Mouse (Mus musculus) midbrain, postnatal 0 days (tissue): Measurements from ENCODE around the gene Baz2a. TPM values are rescaled to one million over a fixed set of nuclear protein-coding genes. Genes with fewer than 3 reads are reported as not detected.
"Not testable (repeated sequence)": the region's sequence is repeated elsewhere in the genome, so short reads cannot be mapped to it uniquely, and the experiment has no call there.

ENCODE experiments used
- ATAC-seq: fragments of 200-750 bp; cut with Nextera tagmentation; 2 replicates; pipeline ENCODE4 v1.8.0; 2017; ENCODE audit warnings: moderate number of reproducible peaks, mild to moderate bottlenecking, moderate TSS enrichment, moderate library complexity; ENCODE audit not compliant: low FRiP score
- DNase-seq: peaks from one replicate; pipeline ENCODE4 v3.0.0-alpha.2; 2015; ENCODE audit warnings: low spot score
- H3K27ac ChIP-seq: fragments of 300-500 bp; sonication (generic); 2 replicates; pipeline ENCODE4 v1.5.1; 2014; ENCODE audit warnings: low read depth, mild to moderate bottlenecking, low read length, mixed read lengths
- H3K27me3 ChIP-seq: fragments of 300-500 bp; sonication (generic); 2 replicates; pipeline ENCODE4 v1.6.1; 2014; ENCODE audit warnings: low read length, control low read depth, mixed read lengths; ENCODE audit not compliant: insufficient read depth
- H3K36me3 ChIP-seq: fragments of 300-500 bp; sonication (generic); 2 replicates; pipeline ENCODE4 v1.6.1; 2014; ENCODE audit warnings: low read length, control low read depth, mixed read lengths; ENCODE audit not compliant: insufficient read depth
- H3K4me1 ChIP-seq: fragments of 300-500 bp; sonication (generic); 2 replicates; pipeline ENCODE4 v1.6.1; 2014; ENCODE audit warnings: mild to moderate bottlenecking, control low read depth, antibody characterized with exemption, low read length, mixed read lengths; ENCODE audit not compliant: insufficient read depth
- H3K4me2 ChIP-seq: fragments of 300-500 bp; sonication (generic); 2 replicates; pipeline ENCODE4 v1.6.1; 2014; ENCODE audit warnings: low read depth, mild to moderate bottlenecking, low read length, mixed read lengths; ENCODE audit not compliant: poor library complexity, severe bottlenecking
- H3K4me3 ChIP-seq: fragments of 300-500 bp; sonication (generic); 2 replicates; pipeline ENCODE4 v1.5.1; 2014; ENCODE audit warnings: low read depth, mild to moderate bottlenecking, low read length, moderate library complexity
- H3K9ac ChIP-seq: fragments of 300-500 bp; sonication (generic); replicated peaks from 2 replicates; pipeline ENCODE4 v1.6.1; 2014; ENCODE audit warnings: mild to moderate bottlenecking, low read length, moderate library complexity, mixed read lengths; ENCODE audit not compliant: poor library complexity, severe bottlenecking
- H3K9me3 ChIP-seq: fragments of 300-500 bp; sonication (generic); 2 replicates; pipeline ENCODE4 v1.6.1; 2016; ENCODE audit warnings: low read length, control low read depth
- CTCF ChIP-seq: IDR thresholded peaks from 2 replicates; pipeline ENCODE4 v1.5.1; 2016; ENCODE audit warnings: antibody characterized with exemption, mild to moderate bottlenecking
- WGBS: fragments of 180-500 bp; shearing (Covaris S2); extraction: QIAGEN DNeasy Blood & Tissue Kit; methylation state at CpG from one replicate; pipeline ENCODE4 v1.1.7; 2014; 5-methylcytosine and 5-hydroxymethylcytosine counted together
- polyA plus RNA-seq: library from polyadenylated mRNA; unstranded; fragments of >200 nt; fragmentation: Nextera tagmentation; extraction: Ambion mirVana; gene quantifications from 2 replicates; pipeline ENCODE4 v1.2.1, GENCODE M21; 2015
- total RNA-seq: library from RNA; depleted of rRNA; stranded (reverse); fragments of >200 nt; gene quantifications from 2 replicates; pipeline ENCODE4 v1.2.3, GENCODE M21; 2014

The Baz2a gene
- total and polyA plus RNA-seq, 2 experiments from 2014 or later: 9.3 to 14.0 TPM

DNA sequence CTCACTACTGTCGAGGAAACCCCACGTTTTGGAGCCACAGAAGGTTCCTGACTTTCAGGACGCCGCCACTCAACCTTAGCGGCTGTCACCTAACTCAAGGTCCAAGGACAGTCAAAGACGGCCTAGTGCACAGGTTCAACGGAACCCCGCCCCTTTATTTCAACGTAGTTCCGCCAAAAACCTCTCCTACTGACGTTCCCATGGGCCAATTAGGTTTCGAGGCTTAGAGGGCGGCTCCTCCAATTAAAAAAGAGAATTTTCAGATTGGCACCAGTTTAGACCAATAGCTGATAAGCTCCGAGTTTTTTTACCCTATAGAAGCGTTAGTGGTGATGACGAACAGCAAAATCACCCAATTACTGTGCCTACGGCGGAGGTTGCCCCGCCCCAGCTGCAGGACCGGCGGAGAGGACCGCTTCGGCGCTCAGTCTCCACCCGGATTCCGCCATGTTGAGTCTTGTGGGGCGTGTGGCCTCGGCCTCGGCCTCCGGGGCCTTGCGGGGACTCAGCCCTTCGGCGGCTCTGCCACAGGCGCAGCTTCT is 8.4 kb upstream of the Baz2a start, which contains the start of gene Atp5b:
TSS of gene Atp5b (plus strand) at position 394 of the 542 bp plus-strand sequence.
- H3K4me3 ChIP-seq: peak within 1 kb of the TSS; percentile 93
- peak; percentile 98 for ATAC-seq
- H3K36me3 ChIP-seq: peaks cover 23% of the 10 kb centered on the region
- TF ChIP-seq CTCF: no peak
- peak; percentile 100 for DNase-seq
- H3K9me3 ChIP-seq: no peaks in the 10 kb centered on the region
- under 1% methylated on average over 31 of the region's 34 CpGs for WGBS
- peaks cover 10% of the 10 kb centered on the region; the same call in 1 of the 2 replicates for H3K4me1 ChIP-seq
- no peaks in the 10 kb centered on the region for H3K27me3 ChIP-seq
- H3K9ac ChIP-seq: peak within 1 kb of the TSS; percentile 98
- peak within 1 kb of the TSS; percentile 95 for H3K27ac ChIP-seq
- peak within 1 kb of the TSS; percentile 88 for H3K4me2 ChIP-seq

DNA sequence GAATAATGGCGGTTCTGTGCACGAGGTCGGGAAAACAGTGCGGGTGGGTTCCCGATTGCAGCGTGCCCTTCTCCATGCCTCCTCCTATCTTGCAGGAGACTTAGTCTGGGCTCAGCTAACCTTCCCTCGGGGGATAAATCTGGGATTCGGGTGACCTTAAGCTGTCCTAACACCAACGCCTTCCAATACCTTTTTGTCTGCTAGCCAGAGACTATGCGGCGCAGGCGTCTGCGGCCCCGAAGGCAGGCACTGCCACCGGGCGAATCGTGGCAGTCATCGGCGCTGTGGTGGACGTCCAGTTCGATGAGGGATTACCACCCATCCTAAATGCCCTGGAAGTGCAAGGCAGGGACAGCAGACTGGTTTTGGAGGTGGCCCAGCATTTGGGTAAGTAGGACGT is 7.7 kb upstream of the Baz2a start:
- Histone ChIP-seq H3K4me2 (peak overlapping the region; percentile 88), H3K4me1 (peaks cover 10% of the 10 kb centered on the region; the same call in 1 of the 2 replicates), H3K9me3 (no peaks in the 10 kb centered on the region), H3K27me3 (no peaks in the 10 kb centered on the region), H3K36me3 (peaks cover 30% of the 10 kb centered on the region), H3K9ac (peak overlapping the region; percentile 98), H3K4me3 (peak overlapping the region; percentile 93), H3K27ac (peak overlapping the region; percentile 95)
- ATAC-seq (peak; percentile 4; the same call in 1 of the 2 replicates), DNase-seq (peak; percentile 10)
- WGBS: under 1% methylated on average over 22 of the region's 22 CpGs
- no peak for TF ChIP-seq CTCF

DNA sequence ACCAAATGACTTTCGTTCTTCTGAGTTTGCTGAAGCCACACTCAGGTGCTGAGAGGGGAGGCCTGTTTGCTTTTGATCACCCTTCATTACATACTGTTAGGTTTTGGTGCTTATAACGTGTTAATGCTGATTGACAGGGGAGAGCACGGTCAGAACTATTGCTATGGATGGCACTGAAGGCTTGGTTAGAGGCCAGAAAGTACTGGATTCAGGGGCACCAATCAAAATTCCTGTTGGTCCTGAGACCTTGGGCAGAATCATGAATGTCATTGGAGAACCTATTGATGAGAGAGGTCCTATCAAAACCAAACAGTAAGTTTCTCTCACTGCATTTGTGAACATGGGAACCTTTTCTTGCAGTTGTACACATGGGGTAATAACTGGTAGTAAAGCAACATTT is 7.2 kb upstream of the Baz2a start:
- peaks cover 10% of the 10 kb centered on the region; the same call in 1 of the 2 replicates for H3K4me1 ChIP-seq
- H3K9ac ChIP-seq: peak overlapping the region; percentile 98
- H3K36me3 ChIP-seq: peaks cover 35% of the 10 kb centered on the region
- H3K4me3 ChIP-seq: peak overlapping the region; percentile 93
- peak; percentile 30 for DNase-seq
- no peak for ATAC-seq
- peak overlapping the region; percentile 88 for H3K4me2 ChIP-seq
- no peaks in the 10 kb centered on the region for H3K27me3 ChIP-seq
- no peak for TF ChIP-seq CTCF
- 4% methylated on average over 3 of the region's 3 CpGs for WGBS
- H3K9me3 ChIP-seq: no peaks in the 10 kb centered on the region
- peak overlapping the region; percentile 95 for H3K27ac ChIP-seq

DNA sequence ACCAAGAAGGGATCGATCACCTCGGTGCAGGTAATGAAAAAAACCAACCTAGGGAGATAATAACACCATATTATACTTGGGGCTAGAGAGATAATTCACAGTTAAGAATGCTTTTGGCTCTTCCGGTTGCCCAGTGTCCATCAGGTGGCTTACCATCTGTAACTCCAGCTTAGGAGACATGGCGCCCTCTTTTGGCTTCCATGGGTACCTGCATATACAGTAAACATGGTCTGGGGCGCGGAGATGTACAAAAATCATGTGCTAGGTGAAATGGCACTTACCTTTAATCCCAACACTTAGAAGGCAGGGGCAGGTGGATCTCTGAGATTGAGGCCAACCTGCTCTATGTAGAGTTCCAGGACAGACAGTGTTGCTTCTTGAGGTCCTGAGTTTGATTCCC is 5.0 kb upstream of the Baz2a start:
- Histone ChIP-seq H3K9ac (no peak overlapping the region), H3K4me2 (no peak overlapping the region), H3K9me3 (no peaks in the 10 kb centered on the region), H3K4me1 (peaks cover 12% of the 10 kb centered on the region; the same call in 1 of the 2 replicates), H3K4me3 (no peak overlapping the region), H3K27me3 (no peaks in the 10 kb centered on the region), H3K36me3 (peaks cover 46% of the 10 kb centered on the region), H3K27ac (no peak overlapping the region)
- peak; percentile 64 for DNase-seq
- 77% methylated on average over 6 of the region's 6 CpGs for WGBS
- peak; percentile 68 for TF ChIP-seq CTCF
- ATAC-seq: no peak

DNA sequence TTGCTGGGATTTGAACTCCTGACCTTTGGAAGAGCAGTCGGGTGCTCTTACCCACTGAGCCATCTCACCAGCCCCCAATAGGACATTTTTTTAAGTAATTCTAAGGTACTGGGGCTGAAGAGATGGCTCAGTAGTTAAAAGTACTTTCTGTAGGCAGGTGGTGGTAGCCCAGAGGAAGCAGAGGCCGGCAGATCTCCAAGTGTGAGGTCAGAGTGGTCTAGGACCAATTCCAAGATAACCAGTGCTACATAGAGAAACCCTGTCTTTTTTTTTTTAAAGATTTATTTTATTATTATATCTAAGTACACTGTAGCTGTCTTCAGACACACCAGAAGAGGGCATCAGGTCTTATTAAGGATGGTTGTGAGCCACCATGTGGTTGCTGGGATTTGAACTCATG is 4.2 kb upstream of the Baz2a start:
- not testable (repeated sequence) for H3K9me3 ChIP-seq, H3K4me2 ChIP-seq, H3K4me3 ChIP-seq, H3K27ac ChIP-seq, DNase-seq, H3K9ac ChIP-seq, H3K27me3 ChIP-seq, ATAC-seq
- H3K36me3 ChIP-seq: peaks cover 46% of the 10 kb centered on the region
- peaks cover 14% of the 10 kb centered on the region for H3K4me1 ChIP-seq
- WGBS: 86% methylated on average over 2 of the region's 2 CpGs

DNA sequence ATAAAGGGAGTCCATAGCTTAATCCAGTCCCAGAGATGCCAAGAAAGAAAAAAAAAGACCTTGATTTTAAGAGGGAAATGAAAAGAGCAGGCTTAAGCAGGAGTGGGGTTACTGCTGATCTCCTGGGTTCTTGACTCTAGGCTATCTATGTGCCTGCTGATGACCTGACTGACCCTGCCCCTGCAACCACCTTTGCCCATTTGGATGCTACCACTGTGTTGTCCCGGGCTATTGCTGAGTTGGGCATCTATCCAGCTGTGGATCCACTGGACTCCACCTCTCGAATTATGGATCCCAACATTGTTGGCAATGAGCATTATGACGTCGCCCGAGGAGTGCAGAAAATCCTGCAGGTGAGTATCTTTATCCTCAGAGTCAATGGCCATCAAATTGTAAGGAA is 3.2 kb upstream of the Baz2a start:
- no peak for DNase-seq
- no peak for ATAC-seq
- Histone ChIP-seq H3K27ac (no peak overlapping the region), H3K27me3 (no peaks in the 10 kb centered on the region), H3K9me3 (no peaks in the 10 kb centered on the region), H3K4me1 (peaks cover 14% of the 10 kb centered on the region), H3K4me2 (no peak overlapping the region), H3K4me3 (no peak overlapping the region), H3K9ac (no peak overlapping the region), H3K36me3 (peaks cover 46% of the 10 kb centered on the region)
- TF ChIP-seq CTCF: no peak
- WGBS: 90% methylated on average over 5 of the region's 5 CpGs
